In genomic region chr16:5884746-5885689, GRCm38 (mm10) we compare ENCODE assay signal across 9 mouse cellular contexts. TPM values are rescaled to one million over a fixed set of nuclear protein-coding genes. Genes with fewer than 3 reads are reported as not detected.
DNase-seq lines count a peak whose midpoint lies in the region; ATAC-seq and TF ChIP-seq lines count a peak whose summit lies in the region.
"Had no signal": no experiment of that assay in that cellular context is flagged by ENCODE, and none has a peak within 500 bp of the region (broad histone marks: within the 10 kb centered on the region; RNA-seq: fewer than 3 reads in every experiment).

TSS of gene Rbfox1 (plus strand) at chr16:5885355.

- ATAC-seq in kidney, postnatal 0 days (replicated peaks; ENCODE audit: low FRiP score, low read depth) = no peak
- ATAC-seq in hindbrain, embryonic 15.5 days (ENCODE audit: low FRiP score, low read depth) = peak; percentile 77
- ATAC-seq in limb, embryonic 14.5 days (ENCODE audit: low FRiP score, low read depth) = no peak

- no peak for TF ChIP-seq CTCF in kidney, postnatal 0 days (IDR thresholded peaks at IDR 0.05; ENCODE audit: low read depth)
- TF ChIP-seq CTCF in gastrocnemius, adult 2 months (IDR thresholded peaks at IDR 0.05) = no peak

- no peak within 1 kb of the TSS for H3K27ac ChIP-seq in kidney, postnatal 0 days
- H3K27ac ChIP-seq in gastrocnemius, adult 2 months = no peak within 1 kb of the TSS
- H3K27ac ChIP-seq in hindbrain, embryonic 15.5 days (replicated peaks) = peak within 1 kb of the TSS; percentile 31
- no peak within 1 kb of the TSS for H3K27ac ChIP-seq in limb, embryonic 14.5 days (replicated peaks; ENCODE audit: low read depth, low read length)

- no peak within 1 kb of the TSS for H3K9ac ChIP-seq in kidney, postnatal 0 days (ENCODE audit: low read depth, low read length)
- peak within 1 kb of the TSS; percentile 56 for H3K9ac ChIP-seq in hindbrain, embryonic 15.5 days
- no peak within 1 kb of the TSS for H3K9ac ChIP-seq in limb, embryonic 14.5 days (ENCODE audit: low read depth, low read length, severe bottlenecking)

- H3K9me3 ChIP-seq in kidney, postnatal 0 days (replicated peaks; ENCODE audit: low read length) = no peaks in the 10 kb centered on the region
- H3K9me3 ChIP-seq in hindbrain, embryonic 15.5 days = no peaks in the 10 kb centered on the region
- H3K9me3 ChIP-seq in limb, embryonic 14.5 days (ENCODE audit: control insufficient read depth, low read length) = no peaks in the 10 kb centered on the region

- peak within 1 kb of the TSS; percentile 27 for H3K4me2 ChIP-seq in kidney, postnatal 0 days (ENCODE audit: low read length)
- peak within 1 kb of the TSS; percentile 86 for H3K4me2 ChIP-seq in hindbrain, embryonic 15.5 days
- H3K4me2 ChIP-seq in limb, embryonic 14.5 days (replicated peaks; ENCODE audit: low read depth, low read length, severe bottlenecking) = peak within 1 kb of the TSS; percentile 26

- TF ChIP-seq POLR2A in limb, embryonic 14.5 days (IDR thresholded peaks at IDR 0.05; ENCODE audit: borderline replicate concordance, extremely low read depth, insufficient read depth, insufficient read length) = no peak

- intact Hi-C loops in gastrocnemius, adult 2 months (cut with DNase I) = no loop called here

- no peak for DNase-seq in kidney, postnatal 0 days (ENCODE audit: low spot score)
- no peak for DNase-seq in kidney, adult 9 months
- DNase-seq in cerebellum, postnatal 36 days = peak; percentile 64 to 70
- no peak for DNase-seq in gastrocnemius, adult 2 months
- no peak for DNase-seq in limb, embryonic 14.5 days (ENCODE audit: low spot score)
- peak; percentile 65 for DNase-seq in telencephalon, adult 2 months (ENCODE audit: low read depth, low spot score)
- no peak for DNase-seq in urinary bladder, adult 2 months (ENCODE audit: low spot score)

- peaks cover 15% of the 10 kb centered on the region for H3K27me3 ChIP-seq in kidney, postnatal 0 days (ENCODE audit: insufficient read depth, low read length)
- peaks cover 14% of the 10 kb centered on the region for H3K27me3 ChIP-seq in hindbrain, embryonic 15.5 days
- peaks cover 26% of the 10 kb centered on the region for H3K27me3 ChIP-seq in limb, embryonic 14.5 days (ENCODE audit: control insufficient read depth, insufficient read depth, low read length)

- no peaks in the 10 kb centered on the region for H3K36me3 ChIP-seq in kidney, postnatal 0 days (ENCODE audit: insufficient read depth, low read length)
- H3K36me3 ChIP-seq in hindbrain, embryonic 15.5 days = no peaks in the 10 kb centered on the region
- no peaks in the 10 kb centered on the region for H3K36me3 ChIP-seq in limb, embryonic 14.5 days (ENCODE audit: control insufficient read depth, insufficient read depth, low read length)

- peak within 1 kb of the TSS; percentile 4; the same call in 1 of the 2 replicates for H3K4me3 ChIP-seq in kidney, postnatal 0 days (replicated peaks; ENCODE audit: low read depth, low read length)
- no peak within 1 kb of the TSS for H3K4me3 ChIP-seq in gastrocnemius, adult 2 months
- H3K4me3 ChIP-seq in hindbrain, embryonic 15.5 days = peak within 1 kb of the TSS; percentile 59
- peak within 1 kb of the TSS; percentile 18 for H3K4me3 ChIP-seq in limb, embryonic 14.5 days (replicated peaks; ENCODE audit: low read length)

- 2% methylated on average over 66 of the region's 69 CpGs for WGBS in kidney, postnatal 0 days
- under 1% methylated on average over 67 of the region's 69 CpGs for WGBS in hindbrain, embryonic 15.5 days
- 2% methylated on average over 57 of the region's 69 CpGs for WGBS in limb, embryonic 14.5 days

- no peaks in the 10 kb centered on the region for H3K4me1 ChIP-seq in kidney, postnatal 0 days (replicated peaks; ENCODE audit: insufficient read depth, low read length)
- H3K4me1 ChIP-seq in hindbrain, embryonic 15.5 days (replicated peaks) = peaks cover 23% of the 10 kb centered on the region
- no peaks in the 10 kb centered on the region for H3K4me1 ChIP-seq in limb, embryonic 14.5 days (ENCODE audit: control insufficient read depth, insufficient read depth, low read length)

RNA-seq across cellular contexts. Expression of gene Rbfox1, which starts in this region (rescaled TPM):
- 3.3 and 3.9 TPM in 2 replicates for polyA plus RNA-seq in kidney, postnatal 0 days (2015; fragmentation: Nextera tagmentation; extraction: Ambion mirVana)
- total RNA-seq in gastrocnemius, adult 2 months (2021) = 100 to 1,000 TPM; 194 to 277 TPM
- polyA plus RNA-seq in hindbrain, embryonic 15.5 days (2015; fragmentation: Nextera tagmentation; extraction: Ambion mirVana) = 215 and 254 TPM in 2 replicates
- polyA plus RNA-seq in limb, embryonic 14.5 days (2012; rRNA removed) = 6.0 and 7.7 TPM in 2 replicates
- 3.8 and 4.1 TPM in 2 replicates for polyA plus RNA-seq in limb, embryonic 14.5 days (2014; fragmentation: Nextera tagmentation; extraction: Ambion mirVana)
- polyA plus RNA-seq in urinary bladder, adult 2 months (2012; rRNA removed) = 0.14 and 0.25 TPM in 2 replicates
- total RNA-seq: CH12.LX had no signal

Comparison
In these comparisons a context has a peak if more than half of its experiments do, and no peak if none do; other contexts are left out.
1. RNA of gene Rbfox1 (polyA plus RNA-seq): 215 to 254 TPM in hindbrain, embryonic 15.5 days; 3.8 to 7.7 TPM in limb, embryonic 14.5 days, 3.3 to 3.9 TPM in kidney, postnatal 0 days and 0.14 to 0.25 TPM in urinary bladder, adult 2 months; every median in the first group is over 10 times any median in the second.
2. DNase-seq: peak in cerebellum, postnatal 36 days (2 of 2) and telencephalon, adult 2 months (single experiment); none in kidney, postnatal 0 days (single experiment), kidney, adult 9 months (single experiment), gastrocnemius, adult 2 months (single experiment), limb, embryonic 14.5 days (single experiment) and urinary bladder, adult 2 months (single experiment).
3. H3K4me2 ChIP-seq: peak in every context shown above with its lines; median percentile 86 in hindbrain, embryonic 15.5 days; 27 in kidney, postnatal 0 days; 26 in limb, embryonic 14.5 days.